Mouse (Mus musculus): ENCODE data around the gene Cabp1. TPM values are rescaled to one million over a fixed set of nuclear protein-coding genes. Genes with fewer than 3 reads are reported as not detected.

Cabp1 gene
- polyA plus RNA-seq, 1 experiment from 2014 or later = 0.90 TPM

DNA sequence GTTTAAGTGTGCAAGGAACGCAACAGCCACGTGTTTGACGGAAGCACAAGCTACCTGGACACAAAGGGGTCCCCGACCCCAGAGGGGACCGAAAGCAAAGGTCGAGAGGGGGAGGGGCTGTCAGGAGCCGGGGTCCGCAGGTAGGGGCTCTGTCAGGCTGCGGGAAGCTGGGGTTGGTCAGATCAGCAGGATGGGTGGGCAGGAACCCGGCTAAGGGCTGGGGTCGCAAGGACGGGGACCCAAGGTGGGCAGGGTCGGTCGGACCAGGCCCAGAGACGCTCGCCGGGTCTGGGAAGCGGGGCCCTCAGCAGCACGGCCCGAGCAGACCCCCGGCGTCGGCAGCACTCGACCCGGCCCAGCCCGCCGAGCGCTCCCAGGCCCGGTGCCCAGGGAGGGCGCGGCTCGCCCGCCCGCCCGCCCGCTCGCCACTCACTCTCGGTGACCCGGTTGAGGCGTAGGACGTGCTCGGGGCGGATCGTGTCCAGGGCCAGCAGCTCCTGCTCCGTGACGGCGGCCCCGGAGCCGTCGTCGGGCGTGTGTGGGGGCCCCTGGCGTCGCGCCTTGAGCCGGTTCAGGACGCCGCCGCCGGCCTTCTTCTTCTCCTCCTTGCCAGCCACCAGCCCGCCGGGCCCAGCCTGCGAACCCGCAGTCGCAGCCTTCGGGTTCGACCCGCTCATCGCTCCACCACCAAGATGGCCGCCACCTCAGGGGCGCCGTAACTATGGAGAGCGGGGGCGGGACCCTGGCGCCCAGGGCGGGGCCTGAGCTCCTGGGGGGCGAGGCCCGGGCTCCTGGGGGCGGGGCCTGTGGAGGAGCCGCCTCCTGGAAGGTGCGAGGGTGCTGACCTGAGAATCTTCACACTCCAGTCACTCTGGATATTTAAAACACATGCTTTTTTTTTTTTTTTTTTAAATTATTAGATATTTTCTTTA, 59.7 kb downstream of the Cabp1 start, which contains the start of gene Unc119b:
Gene Unc119b (minus strand): TSS at position 742 of the 932 bp plus-strand sequence.
- peak; percentile 98 for ATAC-seq
- Histone ChIP-seq H3K4me2 (replicated peaks; ENCODE audit: low read depth, low read length) (peak within 1 kb of the TSS; percentile 98), H3K36me3 (ENCODE audit: insufficient read depth, low read length) (peaks cover 7% of the 10 kb centered on the region), H3K27me3 (replicated peaks; ENCODE audit: insufficient read depth, low read length) (no peaks in the 10 kb centered on the region), H3K9me3 (ENCODE audit: low read length) (no peaks in the 10 kb centered on the region), H3K9ac (replicated peaks; ENCODE audit: low read depth) (peak within 1 kb of the TSS; percentile 68), H3K27ac (ENCODE audit: low read length) (no peak within 1 kb of the TSS), H3K4me1 (ENCODE audit: insufficient read depth, low read depth, low read length) (peaks cover 5% of the 10 kb centered on the region; the same call in 1 of the 2 replicates), H3K4me3 (ENCODE audit: low read depth, low read length) (peak within 1 kb of the TSS; percentile 94)
- TF ChIP-seq CTCF (IDR thresholded peaks at IDR 0.05) (no peak), EP300 (IDR thresholded peaks at IDR 0.05) (no peak)
- DNase-seq (ENCODE audit: low spot score) = peak; percentile 91
- 2% methylated on average over 48 of the region's 81 CpGs for WGBS

DNA sequence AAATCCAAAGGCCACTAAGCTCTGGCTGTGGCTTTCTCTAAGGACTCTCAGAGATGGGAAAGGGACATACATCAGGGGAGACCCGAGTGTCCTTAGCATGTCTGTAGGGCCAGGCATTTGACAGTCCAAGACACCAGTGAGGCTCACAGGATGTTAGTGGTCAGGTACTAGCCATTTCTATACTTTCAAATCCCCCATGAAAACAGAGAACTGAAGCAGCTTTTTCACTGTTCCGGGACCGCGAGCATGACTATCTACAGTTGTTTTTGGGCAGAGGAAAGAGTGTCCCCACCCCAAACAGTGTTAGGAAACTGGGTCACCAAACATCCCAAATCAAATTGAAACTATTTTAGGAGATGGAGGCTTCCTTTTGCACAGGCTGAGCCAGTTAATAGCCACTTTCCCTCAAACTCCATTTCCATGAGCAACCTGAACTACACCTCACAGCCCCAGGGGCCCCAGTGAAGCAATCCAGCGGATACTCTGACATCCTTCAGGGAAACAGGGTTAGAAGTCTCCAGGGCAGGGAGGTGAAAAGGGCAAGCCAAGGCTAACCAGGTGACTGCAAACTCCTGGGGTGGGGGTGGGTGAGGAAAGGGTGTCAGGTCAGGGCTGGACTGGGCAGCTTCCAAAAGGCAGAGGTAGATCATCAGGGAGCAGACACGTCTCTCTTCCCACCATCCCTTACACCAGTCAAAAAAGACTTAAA, 60.7 kb downstream of the Cabp1 start:
- H3K27ac ChIP-seq (ENCODE audit: low read length) = no peak overlapping the region
- H3K4me3 ChIP-seq (ENCODE audit: low read depth, low read length) = peak overlapping the region; percentile 94
- 57% methylated on average over 6 of the region's 6 CpGs for WGBS
- DNase-seq (ENCODE audit: low spot score) (no peak), ATAC-seq (no peak)
- no peak overlapping the region for H3K9ac ChIP-seq (replicated peaks; ENCODE audit: low read depth)
- H3K4me1 ChIP-seq (ENCODE audit: insufficient read depth, low read depth, low read length) = peaks cover 5% of the 10 kb centered on the region; the same call in 1 of the 2 replicates
- TF ChIP-seq CTCF (IDR thresholded peaks at IDR 0.05) (no peak), EP300 (IDR thresholded peaks at IDR 0.05) (no peak)
- no peaks in the 10 kb centered on the region for H3K27me3 ChIP-seq (replicated peaks; ENCODE audit: insufficient read depth, low read length)
- H3K36me3 ChIP-seq (ENCODE audit: insufficient read depth, low read length) = peaks cover 7% of the 10 kb centered on the region
- H3K9me3 ChIP-seq (ENCODE audit: low read length) = no peaks in the 10 kb centered on the region
- peak overlapping the region; percentile 98 for H3K4me2 ChIP-seq (replicated peaks; ENCODE audit: low read depth, low read length)

DNA sequence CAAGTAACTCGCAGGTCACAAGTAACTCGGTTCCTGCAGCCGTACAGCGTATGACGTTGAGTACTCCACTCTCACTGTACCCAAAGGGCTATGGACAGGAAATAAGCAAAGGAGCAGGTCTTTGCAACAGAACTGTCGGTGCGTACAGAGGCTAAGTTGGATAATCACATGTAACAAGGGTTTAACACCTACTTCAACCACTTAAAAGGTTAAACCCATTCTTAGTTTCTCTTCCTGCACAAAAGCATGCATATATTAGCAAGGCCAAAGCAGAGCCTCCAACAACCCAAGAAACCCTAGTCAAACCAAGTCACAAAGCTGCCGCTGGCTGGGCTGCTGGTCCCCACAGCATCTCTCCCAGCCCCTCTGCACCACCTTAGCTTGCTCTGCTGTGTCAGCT, 61.7 kb downstream of the Cabp1 start:
- TF ChIP-seq EP300 (IDR thresholded peaks at IDR 0.05) (no peak), CTCF (IDR thresholded peaks at IDR 0.05) (no peak)
- 75% methylated on average over 8 of the region's 8 CpGs for WGBS

DNA sequence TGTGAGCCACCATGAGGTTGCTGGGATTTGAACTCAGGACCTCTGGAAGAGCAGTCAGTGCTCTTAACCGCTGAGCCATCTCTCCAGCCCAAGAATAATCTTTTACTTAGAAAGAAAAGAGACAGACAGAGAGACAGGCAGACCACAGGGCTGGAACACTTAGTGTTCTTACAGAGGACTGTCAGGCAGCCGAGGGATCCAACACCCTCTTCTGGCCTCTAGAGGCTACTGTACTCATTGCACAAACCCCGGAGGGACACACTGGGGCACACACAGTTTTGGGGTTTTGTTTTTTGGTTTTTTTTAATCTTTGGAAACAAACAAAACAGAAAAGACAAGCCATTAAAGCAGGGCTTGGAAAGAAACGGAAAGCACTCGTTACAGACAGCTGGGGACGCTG, 64.9 kb downstream of the Cabp1 start:
- no peak for ATAC-seq
- H3K4me2 ChIP-seq (replicated peaks; ENCODE audit: low read depth, low read length) = no peak overlapping the region
- TF ChIP-seq EP300 (IDR thresholded peaks at IDR 0.05) = no peak
- TF ChIP-seq CTCF (IDR thresholded peaks at IDR 0.05) = peak; percentile 17; the same call in 1 of the 2 replicates
- no peaks in the 10 kb centered on the region for H3K27me3 ChIP-seq (replicated peaks; ENCODE audit: insufficient read depth, low read length)
- peaks cover 5% of the 10 kb centered on the region; the same call in 1 of the 2 replicates for H3K4me1 ChIP-seq (ENCODE audit: insufficient read depth, low read depth, low read length)
- H3K36me3 ChIP-seq (ENCODE audit: insufficient read depth, low read length) = peaks cover 12% of the 10 kb centered on the region
- no peak overlapping the region for H3K4me3 ChIP-seq (ENCODE audit: low read depth, low read length)
- H3K9ac ChIP-seq (replicated peaks; ENCODE audit: low read depth) = no peak overlapping the region
- WGBS = 85% methylated on average over 6 of the region's 6 CpGs
- H3K27ac ChIP-seq (ENCODE audit: low read length) = no peak overlapping the region
- H3K9me3 ChIP-seq (ENCODE audit: low read length) = no peaks in the 10 kb centered on the region
- DNase-seq (ENCODE audit: low spot score) = no peak

More for the DNA sequence above, 61.7 kb downstream of the Cabp1 start:
- no peaks in the 10 kb centered on the region for H3K27me3 ChIP-seq (replicated peaks; ENCODE audit: insufficient read depth, low read length)
- no peak overlapping the region for H3K9ac ChIP-seq (replicated peaks; ENCODE audit: low read depth)
- no peaks in the 10 kb centered on the region for H3K9me3 ChIP-seq (ENCODE audit: low read length)
- no peak overlapping the region for H3K4me2 ChIP-seq (replicated peaks; ENCODE audit: low read depth, low read length)
- no peak for DNase-seq (ENCODE audit: low spot score)
- no peak for ATAC-seq
- no peak overlapping the region for H3K4me3 ChIP-seq (ENCODE audit: low read depth, low read length)
- H3K36me3 ChIP-seq (ENCODE audit: insufficient read depth, low read length) = peaks cover 7% of the 10 kb centered on the region
- H3K4me1 ChIP-seq (ENCODE audit: insufficient read depth, low read depth, low read length) = peaks cover 5% of the 10 kb centered on the region; the same call in 1 of the 2 replicates
- no peak overlapping the region for H3K27ac ChIP-seq (ENCODE audit: low read length)

DNA sequence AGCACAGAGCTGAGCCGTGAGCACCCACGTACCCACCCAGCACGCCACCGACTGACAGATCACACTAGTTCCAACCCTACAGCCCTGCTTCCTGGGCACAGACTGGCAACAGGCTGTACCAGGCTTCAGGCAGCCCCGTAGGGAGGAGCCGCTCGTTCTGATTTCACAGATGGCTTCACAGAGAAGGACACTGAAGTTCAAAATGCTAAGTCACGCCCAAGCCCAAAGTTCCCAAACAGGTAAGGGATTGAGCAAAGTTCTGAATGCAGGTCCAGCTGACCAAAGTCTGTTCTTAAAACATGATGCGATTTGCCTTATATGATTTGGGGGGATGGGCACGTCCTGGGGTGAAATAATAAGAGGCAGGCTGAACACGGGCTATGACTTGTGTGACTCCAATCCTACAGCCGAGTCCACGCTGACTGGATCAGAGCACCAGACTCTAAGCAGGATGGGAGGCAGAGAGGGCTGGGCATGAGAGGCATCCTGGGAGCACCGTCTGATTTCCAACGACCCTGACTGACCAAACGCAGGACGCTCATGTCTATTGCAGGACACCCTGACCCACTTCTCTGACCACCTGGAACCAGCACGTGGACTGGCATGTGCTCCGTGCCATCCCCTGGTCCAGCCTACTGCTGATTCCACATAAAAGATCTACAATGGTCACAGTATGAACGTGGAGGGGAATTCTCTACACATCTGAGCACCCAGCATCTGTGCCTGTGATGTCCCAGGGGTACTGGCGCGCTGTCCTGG, 66.6 kb downstream of the Cabp1 start:
- Histone ChIP-seq H3K4me2 (replicated peaks; ENCODE audit: low read depth, low read length) (no peak overlapping the region), H3K36me3 (ENCODE audit: insufficient read depth, low read length) (peaks cover 12% of the 10 kb centered on the region), H3K9ac (replicated peaks; ENCODE audit: low read depth) (no peak overlapping the region), H3K27me3 (replicated peaks; ENCODE audit: insufficient read depth, low read length) (no peaks in the 10 kb centered on the region), H3K9me3 (ENCODE audit: low read length) (no peaks in the 10 kb centered on the region), H3K4me1 (ENCODE audit: insufficient read depth, low read depth, low read length) (no peaks in the 10 kb centered on the region), H3K4me3 (ENCODE audit: low read depth, low read length) (no peak overlapping the region), H3K27ac (ENCODE audit: low read length) (no peak overlapping the region)
- WGBS = 95% methylated on average over 22 of the region's 22 CpGs
- ATAC-seq = no peak
- no peak for TF ChIP-seq CTCF (IDR thresholded peaks at IDR 0.05)
- no peak for TF ChIP-seq EP300 (IDR thresholded peaks at IDR 0.05)
- no peak for DNase-seq (ENCODE audit: low spot score)
